Mouse (Mus musculus): ENCODE data around the gene Galnt17. TPM values are rescaled to one million over a fixed set of nuclear protein-coding genes. Genes with fewer than 3 reads are reported as not detected.

Gene Galnt17
- total RNA-seq, 2 experiments from 2014 or later, result 3.4 to 4.9 TPM

DNA sequence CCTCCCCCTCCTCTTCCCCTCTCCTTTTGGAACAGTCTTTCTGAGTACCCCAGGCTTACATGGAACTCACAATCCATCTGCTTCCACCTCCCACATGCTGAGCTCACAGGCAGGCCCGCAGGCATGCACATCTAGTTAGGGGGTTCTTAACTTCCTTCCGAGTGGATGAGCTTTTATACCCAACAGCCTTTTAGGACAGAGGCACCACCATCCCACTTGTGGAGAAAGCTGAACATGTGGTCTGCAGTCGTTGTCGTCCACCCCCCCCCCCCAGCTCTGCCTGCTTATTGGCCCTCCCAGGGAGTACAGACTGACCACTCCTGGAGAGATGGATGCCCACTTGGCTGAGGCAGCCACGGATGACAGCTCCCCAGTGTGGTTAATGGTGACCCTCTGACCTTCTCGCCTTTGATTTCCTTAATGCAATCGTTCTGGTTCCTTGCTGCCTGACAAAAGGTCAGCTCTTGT is 370.0 kb downstream of the Galnt17 start:
- no peak for DNase-seq (ENCODE audit: low spot score in 2 of 2)

- DNase-seq (ENCODE audit: low spot score in 2 of 2), result no peak
These were observed 377.3 kb downstream of the Galnt17 start for GRCm38 (mm10) chr5:130930999-130931398.

GRCm38 (mm10) chr5:130927794-130928149 is 380.5 kb downstream of the Galnt17 start:
- no peak for DNase-seq (ENCODE audit: low spot score in 2 of 2)

DNA sequence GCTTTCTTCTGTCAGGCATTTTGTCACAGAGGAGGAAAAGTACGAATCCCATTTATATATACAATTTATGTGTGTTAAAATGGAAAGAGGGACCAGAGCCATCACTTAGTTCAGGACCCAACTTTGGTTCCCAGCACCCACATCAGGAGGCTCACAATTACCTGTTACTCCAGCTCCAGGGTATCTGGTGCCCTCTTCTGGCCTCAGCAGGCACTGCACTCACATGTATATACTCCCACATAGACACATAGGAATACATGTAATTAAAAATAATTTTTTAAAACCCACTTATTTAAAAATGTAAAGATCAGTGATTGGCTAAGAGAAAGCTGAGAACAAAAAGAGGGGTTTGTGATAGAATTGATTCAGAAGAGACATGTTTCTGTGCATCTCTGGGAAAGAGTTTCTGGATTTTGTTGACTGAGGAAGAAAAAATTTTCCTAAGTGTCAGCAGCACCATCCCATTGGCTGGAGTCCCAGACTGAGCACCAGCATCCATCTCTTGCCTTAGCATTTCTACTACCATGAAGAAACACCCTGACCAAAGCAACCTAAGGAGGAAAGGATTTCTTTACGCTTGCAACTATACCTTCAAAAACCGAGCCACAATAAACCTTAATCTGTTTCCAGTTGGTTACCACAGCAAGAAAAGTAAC is 381.0 kb downstream of the Galnt17 start:
- DNase-seq (ENCODE audit: low spot score in 2 of 2), result no peak

GRCm38 (mm10) chr5:130925681-130926080 is 382.6 kb downstream of the Galnt17 start:
- no peak for DNase-seq (ENCODE audit: low spot score in 2 of 2)

DNA sequence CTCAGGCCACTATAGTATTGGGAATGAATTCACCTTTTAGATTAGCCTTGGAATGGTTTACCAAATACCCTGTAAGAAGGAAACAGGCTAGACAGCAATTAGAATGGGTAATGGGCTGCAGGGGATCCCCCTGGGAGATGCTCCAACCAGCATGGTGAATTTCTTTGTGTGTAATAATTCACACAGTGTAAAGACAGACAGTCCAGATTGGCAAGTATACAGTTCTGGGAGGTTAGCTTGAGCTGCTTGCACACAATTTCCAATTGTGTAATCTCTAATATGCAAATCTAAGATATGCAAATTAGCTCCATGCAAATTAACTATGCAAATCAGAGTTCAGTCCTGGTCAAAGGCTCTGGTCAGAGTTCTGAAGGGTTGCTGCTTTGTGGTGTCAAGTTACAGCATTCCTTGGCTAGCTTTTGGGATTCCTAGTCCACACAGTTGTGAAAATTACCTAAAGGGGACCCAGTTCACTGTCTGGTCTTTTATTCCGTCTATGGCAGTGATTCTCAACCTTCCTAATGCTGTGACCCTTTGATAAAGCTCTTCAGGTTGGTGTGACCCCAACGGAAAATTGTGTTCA is 384.0 kb downstream of the Galnt17 start:
- no peak for DNase-seq (ENCODE audit: low spot score in 2 of 2)

DNA sequence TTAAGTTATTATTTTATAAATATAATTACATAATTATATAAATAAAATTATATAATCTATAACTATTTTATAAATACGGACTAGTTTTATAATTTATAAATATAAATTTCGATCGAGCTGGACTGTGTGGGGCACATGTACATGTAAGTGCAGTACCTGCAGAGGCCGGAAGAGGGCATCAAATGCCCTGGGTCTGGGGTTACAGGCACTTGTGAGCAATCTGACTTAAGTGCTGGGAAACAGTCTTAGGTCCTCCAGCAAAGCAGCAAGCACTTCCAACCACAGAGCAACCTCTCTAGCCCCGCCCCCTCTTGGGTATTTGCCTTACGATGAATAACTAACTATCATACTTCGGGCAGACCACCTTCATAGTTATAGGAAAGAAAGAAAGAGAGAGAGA is 388.3 kb downstream of the Galnt17 start:
- no peak for DNase-seq (ENCODE audit: low spot score in 2 of 2)

GRCm38 (mm10) chr5:130914606-130915005 is 393.7 kb downstream of the Galnt17 start:
- no peak for DNase-seq (ENCODE audit: low spot score in 2 of 2)

GRCm38 (mm10) chr5:130911551-130911950 is 396.7 kb downstream of the Galnt17 start:
- no peak for DNase-seq (ENCODE audit: low spot score in 2 of 2)

DNA sequence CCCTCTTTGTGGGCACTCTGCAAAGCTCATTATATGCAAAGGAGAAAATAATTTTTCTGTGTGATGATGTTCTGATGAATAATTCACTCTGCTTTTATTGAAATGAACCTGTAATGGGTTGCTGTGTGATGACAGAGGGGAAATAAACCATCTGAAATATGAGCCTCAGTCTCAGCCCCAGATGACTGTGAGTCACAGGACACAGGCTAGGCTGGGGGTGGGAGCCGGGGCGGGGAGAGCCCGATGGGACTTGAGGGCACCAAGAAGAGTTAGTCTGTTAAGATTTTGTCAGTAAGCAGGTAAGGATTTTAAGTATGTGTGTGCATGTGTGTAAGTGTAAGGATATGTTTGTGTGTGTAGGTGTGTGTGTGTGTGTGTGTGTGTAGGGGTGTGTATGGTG is 406.6 kb downstream of the Galnt17 start:
- DNase-seq (ENCODE audit: low spot score in 2 of 2), result no peak

GRCm38 (mm10) chr5:130895991-130896390 is 412.3 kb downstream of the Galnt17 start:
- DNase-seq (ENCODE audit: low spot score in 2 of 2), result no peak

GRCm38 (mm10) chr5:130891735-130892134 is 416.6 kb downstream of the Galnt17 start:
- no peak for DNase-seq (ENCODE audit: low spot score in 2 of 2)

GRCm38 (mm10) chr5:130880331-130880730 is 428.0 kb downstream of the Galnt17 start:
- DNase-seq (ENCODE audit: low spot score in 2 of 2), result no peak

DNA sequence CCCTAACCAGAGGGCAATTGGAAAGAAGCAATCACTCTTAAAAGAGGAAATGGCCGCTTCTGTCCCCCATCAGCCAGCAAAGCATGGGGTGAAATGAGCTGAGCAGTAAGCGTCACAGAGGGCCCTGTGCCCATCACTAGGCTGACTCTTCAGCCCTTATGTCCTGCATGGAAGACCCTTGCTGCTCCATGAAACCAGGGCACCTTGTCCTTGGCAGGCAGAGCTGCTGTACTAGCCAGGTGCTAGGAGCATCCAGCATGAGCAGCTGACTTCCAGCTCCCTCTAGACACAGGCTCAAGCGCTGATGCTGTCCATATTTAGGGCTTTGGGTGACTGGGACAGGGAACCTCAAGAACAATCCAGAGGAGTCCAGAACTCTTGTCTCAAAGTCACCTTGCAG is 432.9 kb downstream of the Galnt17 start:
- no peak for DNase-seq (ENCODE audit: low spot score in 2 of 2)

- DNase-seq (ENCODE audit: low spot score in 2 of 2), result no peak
These were observed 437.2 kb downstream of the Galnt17 start for GRCm38 (mm10) chr5:130871086-130871485.

DNA sequence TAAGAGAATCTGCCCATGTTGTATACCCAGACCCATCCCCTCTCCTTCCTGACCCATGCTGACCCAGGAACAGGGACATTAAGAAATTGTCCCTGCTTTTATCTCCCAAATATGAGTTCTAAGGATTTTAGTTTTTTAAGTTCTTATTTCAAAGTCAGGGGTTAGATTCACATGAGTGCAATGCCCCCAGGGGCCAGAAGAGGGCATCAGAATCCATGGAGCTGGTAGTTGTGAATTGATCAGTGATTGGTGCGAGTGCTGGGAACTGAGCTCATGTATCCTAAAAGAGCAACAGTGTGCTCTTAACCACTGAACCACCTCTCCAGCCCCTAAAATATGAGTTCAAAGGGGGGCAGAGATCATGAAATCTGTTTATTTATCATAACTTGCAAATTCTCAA is 438.4 kb downstream of the Galnt17 start:
- DNase-seq (ENCODE audit: low spot score in 2 of 2), result no peak

DNA sequence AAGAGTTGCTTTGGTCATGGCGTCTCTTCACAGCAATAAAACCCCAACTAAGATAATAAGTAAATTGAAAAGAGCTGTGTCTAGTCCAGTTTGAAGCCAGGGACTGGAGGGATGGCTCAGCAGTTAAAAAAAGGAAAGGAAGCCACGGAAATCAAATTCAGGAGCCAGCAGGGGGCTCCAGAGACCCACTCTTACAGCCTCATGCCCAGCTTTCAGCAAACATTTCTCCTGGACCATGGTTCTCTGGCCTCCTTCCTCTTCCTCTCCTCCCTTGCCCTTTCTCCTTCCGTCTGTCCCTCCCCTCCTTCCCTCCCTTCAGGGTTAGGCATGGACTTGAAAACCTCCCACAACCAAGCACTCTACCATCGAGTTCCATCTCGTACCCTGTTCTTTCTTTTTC is 446.0 kb downstream of the Galnt17 start:
- DNase-seq (ENCODE audit: low spot score in 2 of 2), result no peak

DNA sequence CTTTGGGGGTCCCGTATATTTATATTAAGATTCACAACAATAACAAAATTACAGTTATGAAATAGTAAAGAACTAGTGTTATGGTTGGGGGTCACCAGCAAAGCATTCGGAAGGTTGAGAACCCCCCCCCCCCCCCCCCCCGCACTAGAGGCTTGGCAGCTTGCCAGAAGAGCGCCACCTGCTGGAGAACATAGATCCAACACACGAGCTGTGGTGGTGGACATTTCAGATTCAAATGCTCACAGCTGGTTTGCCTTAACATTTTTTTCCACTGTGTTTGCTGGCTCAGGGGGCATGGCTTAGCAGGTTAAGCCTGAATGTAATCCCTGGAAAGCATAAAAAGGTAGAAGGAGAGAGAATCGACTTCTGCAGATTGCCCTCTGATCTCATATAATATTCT is 448.6 kb downstream of the Galnt17 start:
- no peak for DNase-seq (ENCODE audit: low spot score in 2 of 2)

DNA sequence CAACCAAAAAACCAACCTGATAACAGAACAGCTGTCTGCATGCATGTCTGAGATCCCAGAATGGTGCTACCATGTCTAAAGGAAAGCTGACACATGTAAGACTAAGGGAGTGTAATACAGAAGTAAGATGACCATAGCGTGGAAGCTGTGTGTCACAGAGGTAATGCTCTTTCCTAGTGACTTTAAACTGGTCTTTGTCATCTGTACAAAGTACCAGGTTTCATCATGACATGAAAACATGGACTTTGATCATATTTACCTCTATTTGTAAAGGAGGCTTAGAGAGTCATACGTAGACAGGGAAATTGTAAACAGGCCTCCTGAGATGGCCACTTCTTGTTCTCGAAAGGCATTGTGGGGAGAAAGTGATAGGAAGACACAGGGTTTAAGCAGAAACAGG is 449.6 kb downstream of the Galnt17 start:
- DNase-seq (ENCODE audit: low spot score in 2 of 2), result no peak

DNA sequence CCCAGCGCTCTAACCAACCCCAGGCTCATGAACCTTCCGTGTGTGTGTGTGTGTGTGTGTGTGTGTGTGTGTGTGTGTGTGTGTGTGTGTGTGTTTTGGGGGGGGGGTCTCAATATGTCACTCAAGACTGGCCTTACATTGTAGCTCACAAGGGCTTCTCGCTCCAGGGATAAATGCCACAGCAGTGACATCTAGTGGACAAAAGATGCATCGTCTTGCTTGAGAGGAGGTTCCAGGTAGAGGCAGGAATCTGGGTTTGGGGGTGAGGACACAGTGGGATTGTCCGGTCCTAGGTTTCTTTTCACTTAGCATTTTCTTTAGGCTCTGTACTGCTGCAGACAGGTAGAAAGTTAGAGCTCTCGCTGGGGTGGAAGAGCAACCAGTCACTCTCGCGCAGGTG is 450.1 kb downstream of the Galnt17 start:
- DNase-seq (ENCODE audit: low spot score in 2 of 2), result peak; percentile 30 to 40

GRCm38 (mm10) chr5:130854430-130854829 is 453.9 kb downstream of the Galnt17 start:
- DNase-seq (ENCODE audit: low spot score in 2 of 2), result no peak

- peak; percentile 88 to 89 for DNase-seq (ENCODE audit: low spot score in 2 of 2)
These were observed 454.9 kb downstream of the Galnt17 start for GRCm38 (mm10) chr5:130853371-130853770.

DNA sequence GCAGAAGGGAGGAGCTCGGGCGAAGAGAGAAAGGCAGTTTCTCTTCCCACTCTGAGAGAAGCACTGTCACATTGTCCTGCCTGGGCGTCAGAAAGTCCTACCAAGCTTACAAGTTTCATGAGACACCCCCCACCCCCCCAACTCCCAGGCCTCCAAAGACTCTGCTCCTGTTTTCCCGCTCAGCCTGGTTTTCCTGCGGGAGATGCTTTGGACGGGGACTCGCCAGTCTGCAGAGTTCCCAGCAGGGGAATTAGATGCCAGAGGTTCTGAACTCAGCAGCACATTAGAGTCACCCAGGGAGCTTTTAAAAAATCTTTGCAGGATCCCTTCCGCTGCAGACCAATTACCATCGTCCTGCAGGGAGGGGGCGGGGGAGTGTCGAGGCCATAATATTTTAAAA is 456.1 kb downstream of the Galnt17 start:
- DNase-seq (ENCODE audit: low spot score in 2 of 2), result no peak
